Mouse (Mus musculus) cortical plate, adult 2 months (tissue): Measurements from ENCODE around the gene Adamtsl1.

Experiments used
- CTCF ChIP-seq: fragments of 200-500 bp; IDR thresholded peaks from 2 replicates; pipeline ENCODE4 v1.5.1; 2011; ENCODE audit warnings: mild to moderate bottlenecking, control low read depth, low read length; ENCODE audit not compliant: insufficient read depth; ENCODE audit errors: extremely low read depth
- POLR2A ChIP-seq: fragments of 200-500 bp; IDR thresholded peaks from 2 replicates; pipeline ENCODE4 v1.6.1; 2011; ENCODE audit warnings: mild to moderate bottlenecking, low read length, control low read depth; ENCODE audit not compliant: insufficient read depth; ENCODE audit errors: extremely low read depth

GRCm38 (mm10) chr4:86029486-86029885, 515.5 kb downstream of the Adamtsl1 start:
- TF ChIP-seq POLR2A: no peak
- no peak for TF ChIP-seq CTCF
